Mouse (Mus musculus) urinary bladder, postnatal 14 days (tissue): ENCODE measurements around the gene Man1c1.
A peak's percentile ranks its signal among the peaks of the same experiment; 100 is the strongest.

Experiments
- DNase-seq: peaks from one replicate; pipeline ENCODE4 v3.0.0; 2021; ENCODE audit warnings: low spot score

The Man1c1 gene

GRCm38 (mm10) chr4:134548169-134548938 lies 155.7 kb downstream of the Man1c1 start:
- peak; percentile 43 for DNase-seq

- peak; percentile 82 for DNase-seq
Measured at GRCm38 (mm10) chr4:134546814-134547705, 157.0 kb downstream of the Man1c1 start.

- DNase-seq, result peak; percentile 93
Measured at GRCm38 (mm10) chr4:134543261-134543660, 160.8 kb downstream of the Man1c1 start.

GRCm38 (mm10) chr4:134542726-134543125 lies 161.4 kb downstream of the Man1c1 start:
- DNase-seq, result no peak

- DNase-seq, result no peak
Measured at GRCm38 (mm10) chr4:134538997-134539580, 165.0 kb downstream of the Man1c1 start.

GRCm38 (mm10) chr4:134535787-134536151 lies 168.3 kb downstream of the Man1c1 start:
- DNase-seq, result no peak

GRCm38 (mm10) chr4:134534932-134535786 lies 168.9 kb downstream of the Man1c1 start, which contains the start of gene Mtfr1l:
Mtfr1l (minus strand) TSS chr4:134535387.
- DNase-seq, result peak; percentile 98

- DNase-seq, result peak; percentile 76
Measured at GRCm38 (mm10) chr4:134534124-134534886, 169.8 kb downstream of the Man1c1 start.

- DNase-seq, result no peak
Measured at GRCm38 (mm10) chr4:134533421-134533820, 170.7 kb downstream of the Man1c1 start.

GRCm38 (mm10) chr4:134532928-134533327 lies 171.2 kb downstream of the Man1c1 start:
- no peak for DNase-seq

- no peak for DNase-seq
Measured at GRCm38 (mm10) chr4:134526220-134526619, 177.9 kb downstream of the Man1c1 start.

GRCm38 (mm10) chr4:134525806-134526205 lies 178.3 kb downstream of the Man1c1 start:
- no peak for DNase-seq

- DNase-seq, result no peak
Measured at GRCm38 (mm10) chr4:134523447-134523846, 180.6 kb downstream of the Man1c1 start.

- DNase-seq, result no peak
Measured at GRCm38 (mm10) chr4:134519281-134519680, 184.8 kb downstream of the Man1c1 start.

GRCm38 (mm10) chr4:134518541-134518940 lies 185.5 kb downstream of the Man1c1 start:
- no peak for DNase-seq

GRCm38 (mm10) chr4:134517719-134518118 lies 186.4 kb downstream of the Man1c1 start:
- no peak for DNase-seq

- peak; percentile 67 for DNase-seq
Measured at GRCm38 (mm10) chr4:134516981-134517380, 187.1 kb downstream of the Man1c1 start.

- DNase-seq, result no peak
Measured at GRCm38 (mm10) chr4:134515614-134516013, 188.5 kb downstream of the Man1c1 start.

GRCm38 (mm10) chr4:134514309-134514930 lies 189.7 kb downstream of the Man1c1 start:
- DNase-seq, result peak; percentile 50

- peak; percentile 83 for DNase-seq
Measured at GRCm38 (mm10) chr4:134512798-134513197, 191.3 kb downstream of the Man1c1 start.
